Mouse (Mus musculus): ENCODE results near the gene Cldn7.
A peak's percentile ranks its signal among the peaks of the same experiment; 100 is the strongest.

DNA sequence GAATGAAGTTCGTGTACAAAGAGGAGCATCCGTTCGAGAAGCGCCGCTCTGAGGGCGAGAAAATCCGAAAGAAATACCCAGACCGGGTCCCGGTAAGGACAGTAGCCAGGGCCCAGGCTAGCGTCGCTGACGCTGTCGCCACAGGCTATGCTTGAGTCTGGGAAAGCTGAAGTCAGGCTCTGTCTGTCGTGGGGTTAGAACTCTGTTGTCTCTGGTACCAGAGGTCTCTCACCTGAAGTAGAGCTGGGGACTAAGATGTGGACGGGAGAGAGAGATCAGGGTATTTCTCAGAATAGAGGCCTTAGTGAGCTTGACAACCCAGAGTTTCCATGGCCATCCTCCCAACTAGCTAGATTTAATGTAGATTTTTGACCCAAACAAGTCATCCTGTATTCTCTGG, 27.1 kb downstream of the Cldn7 start:
- TF ChIP-seq ETS1 (IDR thresholded peaks at IDR 0.05; ENCODE audit: low read depth, low read length), result no peak
- TF ChIP-seq UBTF (IDR thresholded peaks at IDR 0.05; ENCODE audit: borderline replicate concordance, insufficient read depth, low read depth, low read length), result no peak
- TF ChIP-seq POLR2A (IDR thresholded peaks at IDR 0.05; ENCODE audit: control insufficient read depth in 1 of 2, insufficient read depth in 1 of 2, low read depth in 1 of 2, low read length in 2 of 2, poor library complexity in 1 of 2), result no peak
- TF ChIP-seq CTCF (IDR thresholded peaks at IDR 0.05 in 2 of 3, conservative IDR thresholded peaks at IDR 0.05 in 1 of 3; ENCODE audit: control insufficient read depth in 1 of 3, insufficient read depth in 1 of 3, low read depth in 2 of 3, low read length in 3 of 3, poor library complexity in 1 of 3, severe bottlenecking in 1 of 3), result no peak
- TF ChIP-seq MXI1 (IDR thresholded peaks at IDR 0.05; ENCODE audit: low read depth, low read length), result peak; percentile 48; the same call in 1 of the 2 replicates
- TF ChIP-seq ZNF384 (IDR thresholded peaks at IDR 0.05; ENCODE audit: low read depth, low read length), result no peak
- TF ChIP-seq CHD1 (IDR thresholded peaks at IDR 0.05; ENCODE audit: low read depth, low read length), result no peak
- TF ChIP-seq ZMIZ1 (IDR thresholded peaks at IDR 0.05; ENCODE audit: low read depth, low read length), result no peak
- TF ChIP-seq BHLHE40 (IDR thresholded peaks at IDR 0.05; ENCODE audit: borderline replicate concordance, low read depth, low read length), result no peak
